Mouse (Mus musculus): Measurements from ENCODE around the gene Gys2. TPM values are rescaled to one million over a fixed set of nuclear protein-coding genes. Genes with fewer than 3 reads are reported as not detected.

Gene Gys2
- polyA plus RNA-seq, 1 experiment from 2014 or later: 0.07 TPM

DNA sequence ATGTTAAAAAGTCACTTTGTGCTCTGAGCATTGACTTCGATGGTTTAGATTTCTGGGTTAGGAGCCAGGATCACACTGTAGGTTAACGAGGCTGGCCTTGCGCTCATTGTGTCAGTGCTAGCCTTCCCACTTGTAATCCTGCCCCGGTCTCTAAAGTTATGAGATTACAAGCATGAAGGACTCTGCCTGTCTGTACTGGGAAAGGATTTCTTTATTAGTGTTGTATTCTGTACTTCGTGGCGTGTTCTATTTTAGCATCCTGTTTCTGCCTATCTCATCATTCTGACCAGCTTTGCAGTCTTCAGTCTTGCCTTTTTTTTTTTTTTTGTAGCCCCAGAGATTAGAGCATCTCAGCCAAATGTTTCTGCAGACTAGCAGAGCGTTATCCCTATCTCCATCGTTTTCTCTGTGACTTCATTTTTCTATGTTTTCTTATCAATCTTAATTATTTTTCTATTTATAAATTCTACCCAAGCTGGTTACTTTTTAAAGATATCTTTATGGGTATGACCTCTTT is 85.1 kb downstream of the Gys2 start:
- Histone ChIP-seq H3K27ac (replicated peaks) (no peak overlapping the region; the same call in 1 of the 2 replicates), H3K4me2 (replicated peaks; ENCODE audit: low read depth) (peak overlapping the region; percentile 80), H3K36me3 (ENCODE audit: control insufficient read depth, insufficient read depth, low read length) (no peaks in the 10 kb centered on the region), H3K4me1 (replicated peaks; ENCODE audit: control insufficient read depth, insufficient read depth) (peaks cover 6% of the 10 kb centered on the region; the same call in 1 of the 2 replicates), H3K9me3 (ENCODE audit: control insufficient read depth, low read length) (no peaks in the 10 kb centered on the region), H3K27me3 (ENCODE audit: control insufficient read depth, insufficient read depth, low read length) (no peaks in the 10 kb centered on the region), H3K4me3 (ENCODE audit: low read depth, low read length) (peak overlapping the region; percentile 96), H3K9ac (ENCODE audit: low read length) (peak overlapping the region; percentile 93)
- 10% methylated on average over 8 of the region's 8 CpGs for WGBS
- no peak for DNase-seq (ENCODE audit: low spot score)
- no peak for TF ChIP-seq EP300 (optimal IDR thresholded peaks at IDR 0.05)
- no peak for TF ChIP-seq CTCF (IDR thresholded peaks at IDR 0.05; ENCODE audit: low read depth)
- no peak for ATAC-seq (ENCODE audit: low FRiP score, low TSS enrichment)

DNA sequence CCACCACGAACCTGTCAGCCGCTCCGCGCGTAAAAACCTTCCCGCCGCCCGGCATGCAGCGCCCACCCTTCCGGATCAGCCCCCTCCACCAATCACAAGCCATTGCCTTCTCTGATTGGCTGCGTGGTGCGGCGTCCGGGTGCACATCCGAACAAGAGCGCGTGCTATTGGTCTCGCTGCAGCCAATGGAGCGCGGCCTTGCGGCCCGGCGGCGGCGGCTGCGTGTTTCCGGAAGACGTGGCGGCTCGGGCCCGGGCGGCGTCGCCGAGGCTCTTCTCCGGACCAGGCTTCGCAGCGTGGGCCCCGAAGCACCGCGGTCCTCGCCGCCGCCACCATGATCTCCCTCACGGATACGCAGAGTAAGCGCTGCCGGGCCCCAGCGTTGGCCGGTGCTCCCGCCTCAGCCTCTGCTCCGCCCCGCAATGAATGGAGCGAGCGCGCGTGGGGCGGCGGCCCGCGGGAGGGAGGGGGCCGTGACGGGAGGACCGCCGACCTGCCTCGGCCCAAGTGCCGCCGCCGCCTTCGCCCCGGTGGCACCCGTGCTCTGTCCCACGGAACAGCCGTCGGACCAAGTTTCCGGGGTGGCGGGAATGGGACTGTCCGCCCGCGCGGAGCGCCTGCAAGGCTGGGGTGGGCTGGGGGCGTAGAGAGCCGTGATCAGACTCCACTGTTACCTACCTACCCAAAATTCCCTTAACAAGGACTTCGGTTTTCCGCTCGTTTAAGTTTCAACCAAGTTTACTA is 85.7 kb downstream of the Gys2 start, which contains the start of the genes Recql and Golt1b:
Gene Recql (minus strand): TSS at position 77 of the 744 bp plus-strand sequence.
Gene Golt1b (plus strand): TSS at position 211 of the 744 bp plus-strand sequence.
- H3K9ac ChIP-seq (ENCODE audit: low read length): peak within 1 kb of the TSS; percentile 93
- under 1% methylated on average over 65 of the region's 87 CpGs for WGBS
- peaks cover 6% of the 10 kb centered on the region; the same call in 1 of the 2 replicates for H3K4me1 ChIP-seq (replicated peaks; ENCODE audit: control insufficient read depth, insufficient read depth)
- TF ChIP-seq CTCF (IDR thresholded peaks at IDR 0.05; ENCODE audit: low read depth) (no peak), EP300 (optimal IDR thresholded peaks at IDR 0.05) (peak; percentile 92)
- ATAC-seq (ENCODE audit: low FRiP score, low TSS enrichment): peak; percentile 100
- peak within 1 kb of the TSS; percentile 72 for H3K27ac ChIP-seq (replicated peaks)
- peak within 1 kb of the TSS; percentile 96 for H3K4me3 ChIP-seq (ENCODE audit: low read depth, low read length)
- peak within 1 kb of the TSS; percentile 80 for H3K4me2 ChIP-seq (replicated peaks; ENCODE audit: low read depth)
- H3K27me3 ChIP-seq (ENCODE audit: control insufficient read depth, insufficient read depth, low read length): no peaks in the 10 kb centered on the region
- DNase-seq (ENCODE audit: low spot score): peak; percentile 97
- H3K36me3 ChIP-seq (ENCODE audit: control insufficient read depth, insufficient read depth, low read length): no peaks in the 10 kb centered on the region
- no peaks in the 10 kb centered on the region for H3K9me3 ChIP-seq (ENCODE audit: control insufficient read depth, low read length)

DNA sequence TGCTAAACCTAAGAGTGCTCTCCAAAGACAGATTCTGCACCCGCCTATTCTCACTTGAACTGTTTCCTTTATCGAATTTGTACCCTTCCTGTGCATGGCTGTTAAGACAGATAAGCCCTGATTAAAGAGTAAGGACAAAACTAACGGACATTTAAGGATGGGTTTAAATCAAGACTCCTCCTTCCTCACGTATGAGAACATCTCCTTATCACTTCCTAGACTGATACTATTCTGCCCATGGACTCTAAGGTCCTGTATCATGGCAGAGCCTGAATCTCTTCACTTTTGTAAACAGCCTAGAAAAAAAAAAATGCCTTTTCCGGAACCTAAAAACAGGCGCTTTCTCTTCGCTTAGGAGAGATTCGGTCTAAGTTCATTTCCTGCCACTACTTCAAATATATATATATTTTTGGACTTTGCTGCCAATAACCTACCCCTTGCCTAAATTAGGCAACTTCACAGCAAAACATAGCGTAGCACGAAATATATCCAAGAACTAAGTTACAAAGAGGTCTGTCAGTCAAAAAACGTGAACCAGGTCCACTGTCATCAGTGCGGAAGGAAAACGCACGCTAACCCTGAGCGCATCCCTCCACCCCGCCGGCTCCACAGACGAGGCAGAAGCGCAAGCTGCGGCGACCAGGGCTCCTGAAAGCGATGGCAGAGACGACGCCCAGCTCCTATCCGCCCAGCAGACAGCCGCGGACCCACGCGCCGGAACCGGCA is 86.5 kb downstream of the Gys2 start:
- Histone ChIP-seq H3K4me3 (ENCODE audit: low read depth, low read length) (peak overlapping the region; percentile 96), H3K27me3 (ENCODE audit: control insufficient read depth, insufficient read depth, low read length) (no peaks in the 10 kb centered on the region), H3K4me1 (replicated peaks; ENCODE audit: control insufficient read depth, insufficient read depth) (peaks cover 6% of the 10 kb centered on the region; the same call in 1 of the 2 replicates), H3K4me2 (replicated peaks; ENCODE audit: low read depth) (peak overlapping the region; percentile 74), H3K36me3 (ENCODE audit: control insufficient read depth, insufficient read depth, low read length) (no peaks in the 10 kb centered on the region), H3K27ac (replicated peaks) (no peak overlapping the region), H3K9me3 (ENCODE audit: control insufficient read depth, low read length) (no peaks in the 10 kb centered on the region), H3K9ac (ENCODE audit: low read length) (peak overlapping the region; percentile 61)
- DNase-seq (ENCODE audit: low spot score): no peak
- 4% methylated on average over 31 of the region's 31 CpGs for WGBS
- no peak for ATAC-seq (ENCODE audit: low FRiP score, low TSS enrichment)
- no peak for TF ChIP-seq CTCF (IDR thresholded peaks at IDR 0.05; ENCODE audit: low read depth)
- TF ChIP-seq EP300 (optimal IDR thresholded peaks at IDR 0.05): no peak

DNA sequence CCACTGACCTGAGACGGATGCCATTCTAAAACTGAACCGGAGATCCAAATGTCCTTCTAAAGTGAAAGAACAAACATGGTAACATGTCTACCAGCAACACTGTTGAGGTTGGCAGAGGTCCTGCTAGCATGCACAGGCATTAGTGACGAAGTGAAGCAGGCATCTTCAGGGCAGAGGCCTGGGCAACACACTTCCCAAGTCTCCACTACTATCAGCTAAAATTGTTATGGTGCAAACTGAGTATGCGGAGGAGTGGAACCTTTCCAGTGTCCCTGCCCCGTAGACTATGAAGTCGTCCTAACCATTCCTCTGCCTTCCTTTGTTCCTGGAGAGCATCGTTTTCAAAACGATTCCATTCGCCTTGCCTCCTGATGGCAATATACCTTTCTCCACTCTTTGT is 88.4 kb downstream of the Gys2 start:
- no peaks in the 10 kb centered on the region for H3K9me3 ChIP-seq (ENCODE audit: control insufficient read depth, low read length)
- peaks cover 6% of the 10 kb centered on the region; the same call in 1 of the 2 replicates for H3K4me1 ChIP-seq (replicated peaks; ENCODE audit: control insufficient read depth, insufficient read depth)
- H3K27me3 ChIP-seq (ENCODE audit: control insufficient read depth, insufficient read depth, low read length): no peaks in the 10 kb centered on the region
- no peak for ATAC-seq (ENCODE audit: low FRiP score, low TSS enrichment)
- no peak overlapping the region for H3K4me3 ChIP-seq (ENCODE audit: low read depth, low read length)
- 90% methylated on average over 9 of the region's 9 CpGs for WGBS
- no peaks in the 10 kb centered on the region for H3K36me3 ChIP-seq (ENCODE audit: control insufficient read depth, insufficient read depth, low read length)
- no peak overlapping the region for H3K9ac ChIP-seq (ENCODE audit: low read length)
- TF ChIP-seq EP300 (optimal IDR thresholded peaks at IDR 0.05) (no peak), CTCF (IDR thresholded peaks at IDR 0.05; ENCODE audit: low read depth) (no peak)
- no peak overlapping the region for H3K27ac ChIP-seq (replicated peaks)
- H3K4me2 ChIP-seq (replicated peaks; ENCODE audit: low read depth): no peak overlapping the region
- DNase-seq (ENCODE audit: low spot score): no peak

DNA sequence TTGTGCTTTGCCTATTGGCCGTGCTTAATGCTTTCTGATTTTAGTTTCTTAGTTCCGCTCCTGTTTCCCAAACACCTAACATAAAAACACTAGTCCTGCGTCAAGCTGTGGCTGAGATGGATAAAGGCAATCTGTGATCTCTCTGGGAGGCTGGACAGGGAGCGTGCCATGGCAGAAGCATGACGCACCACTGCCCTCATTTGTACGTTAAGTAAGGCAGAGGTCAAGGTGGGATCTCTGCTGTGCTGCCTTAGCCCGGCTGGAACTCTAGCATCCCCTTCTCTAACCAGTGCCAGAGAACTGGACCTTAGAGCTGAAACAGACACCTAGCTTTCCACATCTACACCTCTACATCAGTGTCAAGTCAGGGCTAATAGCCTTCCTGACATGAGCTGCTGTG is 91.3 kb downstream of the Gys2 start:
- 91% methylated on average over 7 of the region's 7 CpGs for WGBS
- no peak for ATAC-seq (ENCODE audit: low FRiP score, low TSS enrichment)

More for the DNA sequence above, 91.3 kb downstream of the Gys2 start:
- H3K36me3 ChIP-seq (ENCODE audit: control insufficient read depth, insufficient read depth, low read length): no peaks in the 10 kb centered on the region
- H3K9me3 ChIP-seq (ENCODE audit: control insufficient read depth, low read length): no peaks in the 10 kb centered on the region
- H3K9ac ChIP-seq (ENCODE audit: low read length): no peak overlapping the region
- 0 out of 2 replicates have a peak, but pooled peaks cover 2% of the 10 kb centered on the region for H3K4me1 ChIP-seq (replicated peaks; ENCODE audit: control insufficient read depth, insufficient read depth)
- no peak overlapping the region for H3K4me3 ChIP-seq (ENCODE audit: low read depth, low read length)
- H3K27ac ChIP-seq (replicated peaks): no peak overlapping the region
- no peak overlapping the region for H3K4me2 ChIP-seq (replicated peaks; ENCODE audit: low read depth)
- no peaks in the 10 kb centered on the region for H3K27me3 ChIP-seq (ENCODE audit: control insufficient read depth, insufficient read depth, low read length)
- no peak for TF ChIP-seq EP300 (optimal IDR thresholded peaks at IDR 0.05)
- no peak for TF ChIP-seq CTCF (IDR thresholded peaks at IDR 0.05; ENCODE audit: low read depth)
- DNase-seq (ENCODE audit: low spot score): no peak

Data from stomach, postnatal 0 days (tissue).